Mouse (Mus musculus): ENCODE data around the gene Tbc1d22a.

DNA sequence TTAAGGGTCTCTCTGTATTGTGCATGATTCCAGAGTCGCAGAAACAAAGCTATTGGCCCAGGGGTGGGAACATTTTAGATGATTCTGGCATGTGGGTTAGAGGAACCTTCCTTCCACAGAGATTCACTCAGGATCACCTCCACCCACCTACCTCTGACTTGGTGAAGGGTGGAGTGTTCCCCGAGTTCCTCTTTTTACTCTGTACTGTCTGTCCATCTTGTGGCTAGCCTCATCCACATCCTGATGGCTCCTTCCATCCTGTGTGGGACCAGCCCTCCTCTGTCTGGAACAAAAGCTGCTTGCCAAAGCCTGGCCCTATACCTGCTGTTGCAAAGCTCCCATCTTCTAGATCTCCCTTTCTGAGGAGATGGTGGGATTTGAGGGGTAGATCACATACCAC is 71.0 kb downstream of the Tbc1d22a start:
- TF ChIP-seq POLR2A (IDR thresholded peaks at IDR 0.05; ENCODE audit: low read depth, low read length) (no peak), CTCF (IDR thresholded peaks at IDR 0.05; ENCODE audit: borderline replicate concordance, insufficient read depth, low read length) (no peak)
